Mouse (Mus musculus) stomach, embryonic 14.5 days (tissue): ENCODE results near the gene Pou6f2. TPM values are rescaled to one million over a fixed set of nuclear protein-coding genes. Genes with fewer than 3 reads are reported as not detected.

Experiments used
- ATAC-seq: fragments of 200-750 bp; cut with Nextera tagmentation; 2 replicates; pipeline ENCODE4 v1.8.0; 2017; ENCODE audit warnings: low read depth, moderate TSS enrichment; ENCODE audit not compliant: insufficient number of reproducible peaks, insufficient read depth, low FRiP score
- H3K27ac ChIP-seq: fragments of 300-500 bp; sonication (generic); 2 replicates; pipeline ENCODE4 v1.5.1; 2014; ENCODE audit warnings: mild to moderate bottlenecking, low read length, moderate library complexity, mixed read lengths
- H3K27me3 ChIP-seq: fragments of 300-500 bp; sonication (generic); 2 replicates; pipeline ENCODE4 v1.6.1; 2014; ENCODE audit warnings: low read length, control low read depth, mixed read lengths; ENCODE audit not compliant: control insufficient read depth, insufficient read depth
- H3K36me3 ChIP-seq: fragments of 300-500 bp; sonication (generic); 2 replicates; pipeline ENCODE4 v1.6.1; 2014; ENCODE audit warnings: mild to moderate bottlenecking, control low read depth, low read length, moderate library complexity, mixed read lengths; ENCODE audit not compliant: control insufficient read depth, insufficient read depth
- H3K4me1 ChIP-seq: fragments of 300-500 bp; sonication (generic); 2 replicates; pipeline ENCODE4 v1.6.1; 2014; ENCODE audit warnings: low read length, control low read depth, mixed read lengths; ENCODE audit not compliant: control insufficient read depth, insufficient read depth
- H3K4me2 ChIP-seq: fragments of 300-500 bp; sonication (generic); replicated peaks from 2 replicates; pipeline ENCODE4 v1.6.1; 2014; ENCODE audit warnings: low read depth, low read length, control low read depth
- H3K4me3 ChIP-seq: fragments of 300-500 bp; sonication (generic); 2 replicates; pipeline ENCODE4 v1.5.1; 2014; ENCODE audit warnings: low read depth, low read length, control low read depth
- H3K9ac ChIP-seq: fragments of 300-500 bp; sonication (generic); replicated peaks from 2 replicates; pipeline ENCODE4 v1.6.1; 2014; ENCODE audit warnings: low read depth, mild to moderate bottlenecking, control low read depth, low read length, moderate library complexity, mixed read lengths
- H3K9me3 ChIP-seq: fragments of 300-500 bp; sonication (generic); 2 replicates; pipeline ENCODE4 v1.6.1; 2016; ENCODE audit warnings: low read depth, low read length, control low read depth; ENCODE audit not compliant: control insufficient read depth
- WGBS: fragments of 180-500 bp; shearing (Covaris S2); extraction: QIAGEN DNeasy Blood & Tissue Kit; methylation state at CpG from one replicate; pipeline ENCODE4 v1.1.7; 2014; 5-methylcytosine and 5-hydroxymethylcytosine counted together
- polyA plus RNA-seq: library from polyadenylated mRNA; unstranded; fragments of >200 nt; fragmentation: Nextera tagmentation; extraction: Ambion mirVana; gene quantifications from 2 replicates; pipeline ENCODE4 v1.2.1, GENCODE M21; 2014

The Pou6f2 gene
- polyA plus RNA-seq, 1 experiment from 2014 or later = 0.19 TPM

- no peaks in the 10 kb centered on the region for H3K9me3 ChIP-seq
- H3K4me2 ChIP-seq = no peak overlapping the region
- H3K36me3 ChIP-seq = no peaks in the 10 kb centered on the region
- no peak for ATAC-seq
- H3K4me1 ChIP-seq = no peaks in the 10 kb centered on the region
- 63% methylated on average over 7 of the region's 7 CpGs for WGBS
- H3K9ac ChIP-seq = no peak overlapping the region
- no peaks in the 10 kb centered on the region for H3K27me3 ChIP-seq
- no peak overlapping the region for H3K27ac ChIP-seq
- no peak overlapping the region for H3K4me3 ChIP-seq
These were observed 110.0 kb downstream of the Pou6f2 start for GRCm38 (mm10) chr13:18287536-18287935.

DNA sequence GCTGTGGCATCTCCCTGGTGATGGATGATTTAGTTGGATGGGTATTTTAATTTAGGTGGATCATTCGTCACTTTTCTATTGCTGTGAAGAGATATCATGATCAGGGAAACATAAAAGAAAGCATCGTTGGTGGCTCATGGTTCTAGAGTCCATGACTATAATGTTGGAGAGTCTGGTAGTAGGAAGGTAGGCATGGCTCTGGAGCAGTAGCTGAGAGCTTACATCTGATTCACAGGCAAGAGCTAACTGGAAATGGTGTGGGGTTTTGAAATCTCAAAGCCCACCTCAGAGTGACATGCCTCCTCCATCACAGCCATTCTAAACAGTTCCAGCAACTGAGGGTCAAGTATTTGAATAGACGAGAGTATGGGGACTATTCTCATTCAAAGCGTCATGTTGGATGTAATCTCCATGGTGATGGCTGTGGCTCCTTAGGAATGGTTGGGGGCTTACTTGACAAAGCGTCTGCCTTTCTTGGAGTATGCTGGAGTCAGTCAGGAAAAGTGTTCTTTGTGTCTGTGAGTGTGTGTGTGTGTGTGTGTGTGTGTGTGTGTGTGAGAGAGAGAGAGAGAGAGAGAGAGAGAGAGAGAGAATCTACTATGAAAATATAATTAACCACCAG, 115.0 kb downstream of the Pou6f2 start:
- Histone ChIP-seq H3K9me3 (no peaks in the 10 kb centered on the region), H3K4me2 (no peak overlapping the region), H3K4me1 (no peaks in the 10 kb centered on the region), H3K9ac (no peak overlapping the region), H3K4me3 (no peak overlapping the region), H3K36me3 (no peaks in the 10 kb centered on the region), H3K27me3 (no peaks in the 10 kb centered on the region), H3K27ac (no peak overlapping the region)
- WGBS = 74% methylated on average over 5 of the region's 5 CpGs
- ATAC-seq = no peak

DNA sequence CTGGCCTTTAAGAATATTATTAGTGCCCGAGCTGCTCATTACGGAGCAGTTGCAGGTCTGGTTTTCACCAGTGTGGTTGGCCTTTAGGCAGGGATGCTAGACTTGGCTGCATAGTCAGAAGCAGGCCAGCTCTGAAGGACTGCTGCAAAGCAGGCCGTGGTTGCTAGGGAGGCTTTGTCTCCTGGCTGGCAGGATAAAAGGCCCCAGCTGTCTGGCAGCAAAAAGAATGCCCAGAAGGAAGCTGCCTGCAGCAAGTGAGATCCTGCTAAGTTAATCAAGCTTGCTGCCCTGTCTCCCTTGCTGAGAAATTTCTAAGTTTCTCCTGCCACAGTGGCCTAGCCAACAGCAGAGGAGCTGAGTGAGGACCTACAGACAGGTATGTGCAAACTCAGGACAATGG, 116.4 kb downstream of the Pou6f2 start:
- H3K27ac ChIP-seq = no peak overlapping the region
- WGBS = 47% methylated on average over 3 of the region's 3 CpGs
- H3K9ac ChIP-seq = no peak overlapping the region
- no peaks in the 10 kb centered on the region for H3K9me3 ChIP-seq
- H3K4me2 ChIP-seq = no peak overlapping the region
- no peak for ATAC-seq
- no peak overlapping the region for H3K4me3 ChIP-seq
- H3K27me3 ChIP-seq = no peaks in the 10 kb centered on the region
- H3K36me3 ChIP-seq = no peaks in the 10 kb centered on the region
- H3K4me1 ChIP-seq = no peaks in the 10 kb centered on the region

- no peaks in the 10 kb centered on the region for H3K36me3 ChIP-seq
- ATAC-seq = no peak
- no peak overlapping the region for H3K27ac ChIP-seq
- no peaks in the 10 kb centered on the region for H3K4me1 ChIP-seq
- H3K4me2 ChIP-seq = no peak overlapping the region
- no peak overlapping the region for H3K9ac ChIP-seq
- no peak overlapping the region for H3K4me3 ChIP-seq
- no peaks in the 10 kb centered on the region for H3K27me3 ChIP-seq
- 87% methylated on average over 3 of the region's 3 CpGs for WGBS
- H3K9me3 ChIP-seq = no peaks in the 10 kb centered on the region
These were observed 144.4 kb downstream of the Pou6f2 start for GRCm38 (mm10) chr13:18253131-18253530.

DNA sequence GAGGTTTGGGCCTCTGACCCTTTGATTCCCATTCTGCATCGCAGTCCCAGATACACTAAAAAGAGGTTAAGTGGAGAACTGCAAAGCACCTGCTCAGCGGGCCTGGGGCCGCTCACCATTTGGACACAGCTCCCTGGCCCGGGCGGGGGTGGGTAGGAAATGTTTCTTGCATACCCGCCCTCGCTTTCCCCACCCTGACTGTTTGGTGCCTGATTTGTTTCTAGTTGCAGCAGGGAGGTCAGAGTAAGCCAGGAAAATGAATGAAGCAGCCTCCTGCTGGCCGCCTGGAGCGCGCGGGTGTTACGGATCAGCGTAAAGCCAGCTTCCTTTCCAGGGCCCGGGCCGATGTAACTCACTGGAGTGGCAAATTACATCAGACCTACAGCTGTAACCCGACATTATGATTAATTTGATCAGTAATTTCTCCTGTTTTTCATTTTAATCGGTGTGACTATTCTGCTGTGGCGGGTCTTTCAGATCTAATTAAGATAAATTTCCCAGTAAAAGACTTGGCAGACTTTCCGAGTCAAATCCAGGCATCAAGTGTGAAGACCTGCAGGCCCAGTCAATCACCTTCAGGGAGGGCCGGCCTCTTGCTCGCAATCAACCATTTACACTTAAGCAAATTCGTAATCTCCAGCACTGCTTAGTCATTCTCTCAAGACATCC, 178.8 kb downstream of the Pou6f2 start:
- no peak overlapping the region for H3K4me3 ChIP-seq
- no peak overlapping the region for H3K27ac ChIP-seq
- H3K9ac ChIP-seq = no peak overlapping the region
- no peaks in the 10 kb centered on the region for H3K9me3 ChIP-seq
- H3K4me2 ChIP-seq = peak overlapping the region; percentile 29; the same call in 1 of the 2 replicates
- WGBS = 5% methylated on average over 22 of the region's 22 CpGs
- ATAC-seq = peak; percentile 78; the same call in 1 of the 2 replicates
- H3K27me3 ChIP-seq = no peaks in the 10 kb centered on the region
- H3K36me3 ChIP-seq = no peaks in the 10 kb centered on the region
- H3K4me1 ChIP-seq = no peaks in the 10 kb centered on the region

DNA sequence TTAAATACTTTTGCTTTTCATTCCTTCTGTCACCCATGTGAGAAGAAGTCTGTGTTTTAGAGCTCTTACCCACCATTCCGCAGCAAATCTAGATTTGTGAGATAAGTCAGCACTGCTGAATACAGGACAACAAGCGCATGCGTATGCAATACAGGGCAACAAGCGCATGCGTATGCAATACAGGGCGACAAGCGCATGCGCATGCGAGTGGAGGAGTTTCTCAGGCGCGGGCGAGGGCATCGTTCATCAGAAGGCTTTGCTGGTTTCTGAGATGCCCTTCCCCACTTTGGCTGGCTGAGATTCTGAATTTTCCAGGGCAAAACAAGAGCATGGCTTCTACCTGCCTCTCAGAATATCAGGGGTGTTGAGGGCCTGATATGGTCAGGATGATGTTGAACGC, 186.2 kb downstream of the Pou6f2 start:
- no peak overlapping the region for H3K27ac ChIP-seq
- no peak overlapping the region for H3K4me3 ChIP-seq
- WGBS = 95% methylated on average over 14 of the region's 14 CpGs
- H3K9me3 ChIP-seq = no peaks in the 10 kb centered on the region
- no peak overlapping the region for H3K4me2 ChIP-seq
- ATAC-seq = no peak
- no peaks in the 10 kb centered on the region for H3K36me3 ChIP-seq
- no peak overlapping the region for H3K9ac ChIP-seq
- H3K27me3 ChIP-seq = no peaks in the 10 kb centered on the region
- no peaks in the 10 kb centered on the region for H3K4me1 ChIP-seq

DNA sequence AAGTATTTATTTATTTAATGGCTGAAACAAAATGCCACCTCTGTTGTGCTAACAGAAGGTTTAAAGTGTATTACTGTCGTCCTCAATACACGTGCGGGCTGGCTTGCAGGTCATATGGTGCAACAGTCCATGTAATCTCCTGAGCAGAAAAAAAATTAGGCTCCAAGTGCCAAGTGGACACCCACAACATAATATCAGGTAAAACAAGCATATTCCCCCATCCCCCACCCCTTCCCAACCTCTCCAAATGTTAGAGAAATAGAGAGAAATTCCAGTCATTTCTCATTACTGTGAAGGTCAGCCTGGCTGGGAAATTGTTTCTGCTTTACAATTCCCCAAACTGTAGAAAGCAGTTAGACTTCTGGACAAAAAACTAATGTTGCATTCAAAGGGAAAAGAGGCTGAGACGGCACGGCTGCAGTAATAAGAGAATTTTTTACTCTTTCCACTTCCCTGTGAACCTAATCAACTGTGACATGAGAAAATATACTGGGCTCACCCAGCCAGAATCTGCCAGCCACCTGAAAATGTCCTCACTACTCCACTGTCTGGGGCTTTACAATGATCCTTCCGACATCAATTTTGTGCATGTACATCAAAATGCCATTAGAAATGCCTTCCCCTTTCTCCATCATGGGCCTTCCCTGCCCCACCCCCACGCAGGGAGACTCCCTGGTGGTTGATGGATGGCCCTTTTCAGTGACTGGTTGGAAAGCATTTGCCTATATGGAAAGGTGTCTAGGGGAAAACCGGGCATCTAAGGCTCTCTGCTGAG, 192.8 kb downstream of the Pou6f2 start:
- no peak for ATAC-seq
- no peak overlapping the region for H3K9ac ChIP-seq
- H3K4me3 ChIP-seq = no peak overlapping the region
- no peaks in the 10 kb centered on the region for H3K9me3 ChIP-seq
- H3K4me2 ChIP-seq = no peak overlapping the region
- no peaks in the 10 kb centered on the region for H3K27me3 ChIP-seq
- H3K4me1 ChIP-seq = no peaks in the 10 kb centered on the region
- 45% methylated on average over 8 of the region's 8 CpGs for WGBS
- no peaks in the 10 kb centered on the region for H3K36me3 ChIP-seq
- H3K27ac ChIP-seq = no peak overlapping the region

DNA sequence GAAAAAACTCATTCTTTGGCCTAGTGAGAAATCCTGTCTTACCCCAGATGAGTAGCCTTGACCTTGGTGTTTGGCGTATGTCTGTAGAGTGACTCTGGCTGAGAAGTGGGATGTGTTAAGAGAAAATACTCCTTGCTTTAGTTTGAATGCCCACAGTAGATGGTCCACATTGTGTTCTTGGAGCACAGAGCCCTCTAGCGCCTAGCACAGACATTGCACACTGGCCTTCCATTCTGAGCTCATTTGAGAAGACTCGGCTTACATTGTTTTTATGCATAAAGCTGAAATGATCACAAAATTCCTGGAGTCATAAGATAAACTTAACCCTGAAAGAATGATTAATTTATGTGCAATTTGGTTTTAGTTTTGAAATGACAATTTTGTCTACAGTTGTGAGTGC, 223.5 kb downstream of the Pou6f2 start:
- Histone ChIP-seq H3K27ac (no peak overlapping the region), H3K27me3 (no peaks in the 10 kb centered on the region), H3K9me3 (no peaks in the 10 kb centered on the region), H3K4me3 (no peak overlapping the region), H3K36me3 (no peaks in the 10 kb centered on the region), H3K4me1 (no peaks in the 10 kb centered on the region), H3K9ac (no peak overlapping the region), H3K4me2 (no peak overlapping the region)
- no peak for ATAC-seq
- WGBS = 51% methylated on average over 3 of the region's 3 CpGs
